Mouse (Mus musculus) cerebellum, postnatal 4 days (tissue): ENCODE results near the gene Chd9.

ENCODE experiments used
- DNase-seq, 2 experiments: peaks; one replicate each; pipeline ENCODE4 v3.0.0; 2022; ENCODE audit warnings: low spot score in 2 of 2, mixed read lengths in 1 of 2

The Chd9 gene

GRCm38 (mm10) chr8:91081911-91082310, 253.8 kb downstream of the Chd9 start:
- no peak for DNase-seq

GRCm38 (mm10) chr8:91082428-91082827, 254.3 kb downstream of the Chd9 start:
- no peak for DNase-seq

- DNase-seq: no peak
Measured at GRCm38 (mm10) chr8:91088452-91088851, 260.3 kb downstream of the Chd9 start.

GRCm38 (mm10) chr8:91089601-91090000, 261.4 kb downstream of the Chd9 start:
- DNase-seq: no peak

- DNase-seq: no peak
Measured at GRCm38 (mm10) chr8:91094135-91094534, 266.0 kb downstream of the Chd9 start.

GRCm38 (mm10) chr8:91098106-91098505, 270.0 kb downstream of the Chd9 start:
- no peak for DNase-seq
